Mouse (Mus musculus) MEL (cell line): ENCODE measurements at regions not wholly inside any gene's neighbourhood (a gene's known extent, or its start where the extent isn't known, plus 50 kb on each side); places are given as distances from the start of the nearest gene placed in this dataset.

Experiments used
- DNase-seq: peaks from one replicate; pipeline ENCODE4 v3.0.0; 2011; ENCODE audit warnings: low read depth, low spot score
- H3K27ac ChIP-seq: 2 replicates; pipeline ENCODE4 v1.5.1; 2012; ENCODE audit warnings: low read depth, mild to moderate bottlenecking, control low read depth, low read length, moderate library complexity; ENCODE audit not compliant: control insufficient read depth
- H3K27me3 ChIP-seq, 2 experiments: fragments of 150-350 bp in 1 of 2; sonication (generic) in 1 of 2; 2 replicates each; pipeline ENCODE4 v1.6.1; 2012; ENCODE audit warnings: low read length in 2 of 2, mild to moderate bottlenecking in 2 of 2, improper control_type of control experiment in 1 of 2, moderate library complexity in 1 of 2; ENCODE audit not compliant: insufficient read depth in 2 of 2, control insufficient read depth in 1 of 2
- H3K36me3 ChIP-seq, 2 experiments: 2 replicates each; pipeline ENCODE4 v1.6.1; 2012 to 2014; ENCODE audit warnings: low read length in 2 of 2, improper control_type of control experiment in 1 of 2, inconsistent platforms in 1 of 2, mild to moderate bottlenecking in 1 of 2; ENCODE audit not compliant: insufficient read depth in 2 of 2, control insufficient read depth in 1 of 2
- H3K4me1 ChIP-seq, 2 experiments: fragments of 150-350 bp in 1 of 2; sonication (generic) in 1 of 2; 2 replicates each; pipeline ENCODE4 v1.6.1; 2012; ENCODE audit warnings: low read length in 2 of 2, improper control_type of control experiment in 1 of 2, mild to moderate bottlenecking in 1 of 2; ENCODE audit not compliant: insufficient read depth in 2 of 2, control insufficient read depth in 1 of 2
- H3K4me3 ChIP-seq, 2 experiments: fragments of 150-350 bp in 1 of 2; sonication (generic) in 1 of 2; 2 replicates each; pipeline ENCODE4 v1.5.1; 2012; ENCODE audit warnings: low read depth in 2 of 2, low read length in 2 of 2, mild to moderate bottlenecking in 2 of 2, moderate library complexity in 2 of 2, control low read depth in 1 of 2, improper control_type of control experiment in 1 of 2; ENCODE audit not compliant: control insufficient read depth in 1 of 2, insufficient read depth in 1 of 2
- H3K79me2 ChIP-seq: 2 replicates; pipeline ENCODE4 v1.6.1; 2012; ENCODE audit warnings: mild to moderate bottlenecking, low read length, moderate library complexity; ENCODE audit not compliant: control insufficient read depth, poor library complexity, insufficient read depth
- H3K9ac ChIP-seq: 2 replicates; pipeline ENCODE4 v1.6.1; 2012; ENCODE audit warnings: low read depth, mild to moderate bottlenecking, control low read depth, low read length, moderate library complexity; ENCODE audit not compliant: control insufficient read depth, poor library complexity, severe bottlenecking
- H3K9me3 ChIP-seq: fragments of 150-350 bp; sonication (generic); replicated peaks from 2 replicates; pipeline ENCODE4 v1.6.1; 2012; ENCODE audit warnings: mild to moderate bottlenecking, low read length, improper control_type of control experiment, moderate library complexity; ENCODE audit not compliant: insufficient read depth
- BHLHE40 ChIP-seq: IDR thresholded peaks from 2 replicates; pipeline ENCODE4 v1.6.1; 2012; ENCODE audit warnings: low read depth, mild to moderate bottlenecking, inconsistent platforms, low read length, improper control_type of control experiment, borderline replicate concordance
- CHD1 ChIP-seq: IDR thresholded peaks from 2 replicates; pipeline ENCODE4 v1.6.1; 2012; ENCODE audit warnings: low read depth, mild to moderate bottlenecking, inconsistent platforms, low read length, improper control_type of control experiment
- ELF1 ChIP-seq: IDR thresholded peaks from 2 replicates; pipeline ENCODE4 v1.6.1; 2014; ENCODE audit warnings: low read depth, mild to moderate bottlenecking, inconsistent platforms, low read length, improper control_type of control experiment, moderate library complexity
- EP300 ChIP-seq, 2 experiments: IDR thresholded peaks; 2 replicates each; pipeline ENCODE4 v1.6.1; 2011; ENCODE audit warnings: improper control_type of control experiment in 2 of 2, low read length in 2 of 2, low read depth in 1 of 2, mild to moderate bottlenecking in 1 of 2
- GABPA ChIP-seq: IDR thresholded peaks from 2 replicates; pipeline ENCODE4 v1.6.1; 2012; ENCODE audit warnings: low read depth, mild to moderate bottlenecking, inconsistent platforms, low read length, improper control_type of control experiment, moderate library complexity
- MXI1 ChIP-seq: IDR thresholded peaks from 2 replicates; pipeline ENCODE4 v1.6.1; 2011; ENCODE audit warnings: mild to moderate bottlenecking, low read depth, low read length, improper control_type of control experiment
- MYC ChIP-seq: IDR thresholded peaks from 2 replicates; pipeline ENCODE4 v1.6.1; 2011; ENCODE audit warnings: low read depth, mild to moderate bottlenecking, low read length, improper control_type of control experiment, moderate library complexity
- NELFE ChIP-seq: IDR thresholded peaks from 2 replicates; pipeline ENCODE4 v1.6.1; 2011; ENCODE audit warnings: low read depth, low read length, improper control_type of control experiment
- NRF1 ChIP-seq: IDR thresholded peaks from 2 replicates; pipeline ENCODE4 v1.6.1; 2014; ENCODE audit warnings: low read depth, mild to moderate bottlenecking, inconsistent platforms, low read length, improper control_type of control experiment, moderate library complexity; ENCODE audit not compliant: poor library complexity, insufficient read depth, severe bottlenecking
- POLR2A ChIP-seq, 2 experiments: IDR thresholded peaks; 2 replicates each; pipeline ENCODE4 v1.6.1; 2011 to 2012; ENCODE audit warnings: low read length in 2 of 2, mild to moderate bottlenecking in 2 of 2, control low read depth in 1 of 2, improper control_type of control experiment in 1 of 2, low read depth in 1 of 2, moderate library complexity in 1 of 2; ENCODE audit not compliant: control insufficient read depth in 1 of 2, insufficient read depth in 1 of 2, poor library complexity in 1 of 2
- POLR2AphosphoS5 ChIP-seq: IDR thresholded peaks from 2 replicates; pipeline ENCODE4 v1.6.1; 2012; ENCODE audit warnings: low read depth, borderline replicate concordance, mild to moderate bottlenecking, inconsistent platforms, low read length, moderate library complexity, mixed read lengths
- RAD21 ChIP-seq: IDR thresholded peaks from 2 replicates; pipeline ENCODE4 v1.6.1; 2011; ENCODE audit warnings: mild to moderate bottlenecking, low read depth, low read length, improper control_type of control experiment
- UBTF ChIP-seq: IDR thresholded peaks from 2 replicates; pipeline ENCODE4 v1.6.1; 2012; ENCODE audit warnings: low read depth, mild to moderate bottlenecking, inconsistent platforms, low read length, improper control_type of control experiment, moderate library complexity, borderline replicate concordance; ENCODE audit not compliant: insufficient read depth
- USF1 ChIP-seq: IDR thresholded peaks from 2 replicates; pipeline ENCODE4 v1.6.1; 2014; ENCODE audit warnings: low read depth, mild to moderate bottlenecking, inconsistent platforms, low read length, improper control_type of control experiment, moderate library complexity
- ZC3H11A ChIP-seq: IDR thresholded peaks from 2 replicates; pipeline ENCODE4 v1.6.1; 2012; ENCODE audit warnings: low read depth, mild to moderate bottlenecking, inconsistent platforms, low read length, improper control_type of control experiment
- ZMIZ1 ChIP-seq: IDR thresholded peaks from 2 replicates; pipeline ENCODE4 v1.6.1; 2012; ENCODE audit warnings: low read depth, mild to moderate bottlenecking, inconsistent platforms, low read length, improper control_type of control experiment, moderate library complexity

DNA sequence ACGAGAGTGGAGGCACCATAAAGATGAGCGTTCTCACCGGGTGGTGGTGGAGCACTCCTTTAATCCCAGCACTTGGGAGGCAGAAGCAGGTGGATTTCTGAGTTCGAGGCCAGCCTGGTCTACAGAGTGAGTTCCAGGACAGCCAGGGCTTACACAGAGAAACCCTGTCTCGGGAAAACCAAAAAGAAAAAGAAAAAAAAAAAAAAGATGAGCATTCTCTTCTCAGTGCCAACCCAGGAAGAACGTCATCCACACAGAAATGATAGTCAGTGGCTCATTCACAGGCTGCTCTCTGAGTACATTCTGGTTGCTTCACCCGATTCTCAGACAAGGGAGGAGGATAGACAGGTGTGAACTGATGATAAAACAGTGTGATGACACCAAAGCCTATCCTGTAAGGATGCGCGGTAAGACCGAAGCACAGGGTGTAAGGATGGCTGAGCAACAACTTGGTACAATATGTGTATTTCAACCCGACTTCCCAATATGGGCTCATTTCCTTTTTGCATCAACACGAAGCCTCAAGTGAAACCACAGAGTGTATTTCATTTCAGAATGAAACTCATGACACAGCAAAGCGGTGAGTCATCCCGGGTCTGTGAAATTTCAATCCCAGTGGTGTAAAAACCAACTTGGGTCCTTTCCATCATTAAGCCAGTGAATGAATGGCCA, 84.5 kb downstream of the Nfkbiz start:
- no peaks in the 10 kb centered on the region for H3K4me1 ChIP-seq
- H3K36me3 ChIP-seq, result no peaks in the 10 kb centered on the region
- H3K4me3 ChIP-seq, result no peak overlapping the region
- H3K79me2 ChIP-seq, result no peaks in the 10 kb centered on the region
- H3K27me3 ChIP-seq, result peaks cover 1 to 5% of the 10 kb centered on the region in 2 experiments; a peak in 2 of 4 replicates
- peak; percentile 7 for DNase-seq
- no peaks in the 10 kb centered on the region for H3K9me3 ChIP-seq
- no peak overlapping the region for H3K9ac ChIP-seq
- H3K27ac ChIP-seq, result no peak overlapping the region
- TF ChIP-seq MXI1, result no peak
- no peak for TF ChIP-seq MYC
- TF ChIP-seq ZMIZ1, result no peak
- TF ChIP-seq ELF1, result no peak
- no peak for TF ChIP-seq RAD21
- no peak for TF ChIP-seq POLR2AphosphoS5
- TF ChIP-seq POLR2A (IDR thresholded peaks at IDR 0.05; ENCODE audit: control insufficient read depth in 1 of 2, insufficient read depth in 1 of 2, low read depth in 1 of 2, low read length in 2 of 2, poor library complexity in 1 of 2), result no peak

DNA sequence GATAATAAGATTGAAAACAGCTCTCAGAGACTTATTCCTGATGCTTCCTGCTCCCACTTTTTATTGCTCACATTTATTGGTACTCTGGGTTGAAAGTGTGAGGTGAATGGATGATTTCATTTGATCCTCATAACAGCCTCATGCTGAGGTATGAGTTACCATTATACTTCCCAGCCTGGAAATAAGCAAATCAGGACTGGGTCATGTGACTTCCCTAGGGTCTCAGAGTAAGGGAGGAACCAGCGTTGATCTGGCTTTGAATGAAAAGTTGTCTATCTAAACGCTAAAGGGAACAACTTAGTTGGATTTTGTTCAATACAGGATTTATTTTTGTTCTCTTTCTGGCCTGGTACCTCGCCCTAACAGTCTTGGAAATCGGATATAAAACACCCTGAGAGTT, 85.3 kb downstream of the Nfkbiz start:
- no peak overlapping the region for H3K27ac ChIP-seq
- no peaks in the 10 kb centered on the region for H3K79me2 ChIP-seq
- TF ChIP-seq RAD21 (no peak), USF1 (peak; percentile 12; the same call in 1 of the 2 replicates)
- H3K4me3 ChIP-seq, result no peak overlapping the region
- H3K4me1 ChIP-seq, result no peaks in the 10 kb centered on the region
- no peak overlapping the region for H3K9ac ChIP-seq
- DNase-seq, result no peak
- peaks cover 4 to 5% of the 10 kb centered on the region in 2 experiments; a peak in 3 of 4 replicates for H3K27me3 ChIP-seq
- no peaks in the 10 kb centered on the region for H3K9me3 ChIP-seq
- no peaks in the 10 kb centered on the region for H3K36me3 ChIP-seq

DNA sequence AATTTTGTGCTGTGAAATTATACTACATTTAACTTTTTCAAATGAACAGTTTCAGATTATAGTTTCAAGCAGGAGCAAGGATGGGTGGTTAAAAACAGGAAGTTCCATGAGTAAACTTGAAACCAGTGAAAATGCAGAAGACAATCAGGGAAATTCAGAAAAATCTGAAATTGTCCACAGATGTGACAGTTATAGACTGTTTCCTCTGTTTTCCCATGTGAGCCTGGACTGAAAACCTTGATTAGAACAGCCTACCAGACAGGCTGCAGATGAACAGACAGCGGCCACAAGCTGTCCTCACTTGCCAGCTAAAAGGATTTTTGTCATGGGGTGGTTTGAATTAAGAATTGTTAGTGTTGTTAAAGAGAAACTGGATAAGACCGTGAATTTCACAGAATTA, 91.4 kb downstream of the Nfkbiz start:
- Histone ChIP-seq H3K79me2 (no peaks in the 10 kb centered on the region), H3K27ac (no peak overlapping the region), H3K4me3 (no peak overlapping the region), H3K27me3 (peaks cover 5 to 6% of the 10 kb centered on the region in 2 experiments; a peak in 3 of 4 replicates), H3K9ac (no peak overlapping the region), H3K9me3 (no peaks in the 10 kb centered on the region), H3K36me3 (no peaks in the 10 kb centered on the region), H3K4me1 (no peaks in the 10 kb centered on the region)
- peak; percentile 8 for DNase-seq
- no peak for TF ChIP-seq UBTF
- TF ChIP-seq NELFE, result no peak
- no peak for TF ChIP-seq EP300 (IDR thresholded peaks at IDR 0.05; ENCODE audit: low read depth in 1 of 2, low read length in 2 of 2)
- no peak for TF ChIP-seq ZC3H11A
- TF ChIP-seq NRF1, result no peak
- TF ChIP-seq POLR2AphosphoS5, result no peak
- no peak for TF ChIP-seq BHLHE40
- TF ChIP-seq CHD1, result no peak
- TF ChIP-seq ZMIZ1, result no peak
- no peak for TF ChIP-seq GABPA
